Mouse (Mus musculus): Measurements from ENCODE around the gene Svop. TPM values are rescaled to one million over a fixed set of nuclear protein-coding genes. Genes with fewer than 3 reads are reported as not detected.

Gene Svop
- polyA plus RNA-seq, 1 experiment = 0.35 TPM

DNA sequence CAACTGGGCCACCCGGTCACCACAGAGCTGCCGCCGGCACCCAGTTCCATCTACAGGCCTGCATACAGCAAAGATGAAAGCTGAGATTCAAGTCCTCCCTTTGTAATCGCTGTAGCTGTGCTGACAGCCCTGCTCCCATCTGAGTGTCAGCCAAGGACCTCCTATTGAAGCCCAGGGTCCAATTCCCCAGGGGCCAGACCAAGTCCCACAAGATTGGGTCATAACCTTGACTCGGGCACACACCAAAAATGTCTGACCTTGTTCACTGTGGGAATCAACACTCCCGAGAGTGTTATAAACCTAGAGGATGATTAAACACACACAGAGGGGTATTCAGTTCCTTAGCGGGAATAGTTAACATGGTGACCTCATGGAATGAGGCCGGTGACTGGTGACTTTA, 109.5 kb downstream of the Svop start:
- H3K4me1 ChIP-seq (ENCODE audit: control insufficient read depth, insufficient read depth, low read length) = peaks cover 19% of the 10 kb centered on the region; the same call in 1 of the 2 replicates
- no peak for TF ChIP-seq CTCF (IDR thresholded peaks at IDR 0.05; ENCODE audit: borderline replicate concordance, insufficient read depth, low read length)
- no peak for TF ChIP-seq POLR2A (IDR thresholded peaks at IDR 0.05; ENCODE audit: low read depth, low read length)
- no peak overlapping the region for H3K27ac ChIP-seq (ENCODE audit: insufficient read depth, low read length)
- H3K4me3 ChIP-seq (ENCODE audit: insufficient read depth, low read length) = no peak overlapping the region

- Histone ChIP-seq H3K4me3 (ENCODE audit: insufficient read depth, low read length) (no peak overlapping the region), H3K4me1 (ENCODE audit: control insufficient read depth, insufficient read depth, low read length) (peaks cover 21% of the 10 kb centered on the region; the same call in 1 of the 2 replicates), H3K27ac (ENCODE audit: insufficient read depth, low read length) (no peak overlapping the region)
- TF ChIP-seq CTCF (IDR thresholded peaks at IDR 0.05; ENCODE audit: borderline replicate concordance, insufficient read depth, low read length) (no peak), POLR2A (IDR thresholded peaks at IDR 0.05; ENCODE audit: low read depth, low read length) (no peak)
These were observed 110.2 kb downstream of the Svop start for GRCm38 (mm10) chr5:113981171-113981570.

- Histone ChIP-seq H3K4me1 (ENCODE audit: control insufficient read depth, insufficient read depth, low read length) (peaks cover 23% of the 10 kb centered on the region), H3K27ac (ENCODE audit: insufficient read depth, low read length) (no peak overlapping the region)
- TF ChIP-seq CTCF (IDR thresholded peaks at IDR 0.05; ENCODE audit: borderline replicate concordance, insufficient read depth, low read length) (no peak), POLR2A (IDR thresholded peaks at IDR 0.05; ENCODE audit: low read depth, low read length) (no peak)
These were observed 110.9 kb downstream of the Svop start for GRCm38 (mm10) chr5:113980511-113980910.

DNA sequence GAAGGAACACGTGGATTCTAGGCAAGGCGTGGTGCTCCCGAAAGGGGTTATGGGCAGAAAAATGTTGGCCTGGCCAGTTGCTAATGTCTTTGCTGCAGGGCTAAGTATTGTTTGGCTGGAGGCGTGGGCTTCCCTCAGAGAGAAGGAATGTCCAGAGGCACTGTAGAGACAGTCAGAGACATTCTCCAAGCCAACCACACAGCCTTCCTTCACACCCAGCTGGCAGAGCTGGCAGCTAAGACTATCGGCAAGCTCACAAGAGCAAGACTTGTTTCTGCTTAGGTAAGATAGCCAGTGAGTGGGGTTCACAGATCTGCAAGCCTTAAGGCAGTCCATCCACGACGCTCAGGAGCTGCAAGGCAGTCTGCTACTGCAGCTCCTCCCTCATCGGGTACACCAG, 114.1 kb downstream of the Svop start:
- H3K27ac ChIP-seq (ENCODE audit: insufficient read depth, low read length) = 0 out of 2 replicates have a peak overlapping the region, but pooled peaks have one; percentile 10
- TF ChIP-seq CTCF (IDR thresholded peaks at IDR 0.05; ENCODE audit: borderline replicate concordance, insufficient read depth, low read length) (no peak), POLR2A (IDR thresholded peaks at IDR 0.05; ENCODE audit: low read depth, low read length) (no peak)
- H3K4me1 ChIP-seq (ENCODE audit: control insufficient read depth, insufficient read depth, low read length) = peaks cover 32% of the 10 kb centered on the region

More at GRCm38 (mm10) chr5:113980511-113980910, 110.9 kb downstream of the Svop start:
- H3K4me3 ChIP-seq (ENCODE audit: insufficient read depth, low read length) = no peak overlapping the region

More for the DNA sequence above, 114.1 kb downstream of the Svop start:
- H3K4me3 ChIP-seq (ENCODE audit: insufficient read depth, low read length) = no peak overlapping the region

Other genes starting within 250 kb of the Svop start
- 158 and 229 TPM in 2 replicates for gene Coro1c, start 182.8 kb downstream of the Svop start, polyA plus RNA-seq (2011; ENCODE audit: insufficient read length, low read depth, missing spikeins)
- 21.0 and 22.9 TPM in 2 replicates for gene Ssh1, start 97.7 kb downstream of the Svop start, polyA plus RNA-seq (2011; ENCODE audit: insufficient read length, low read depth, missing spikeins)
- gene Dao, start 87.9 kb downstream of the Svop start, polyA plus RNA-seq (2011; ENCODE audit: insufficient read length, low read depth, missing spikeins) = not detected in 2 replicates
- gene Usp30, start 26.1 kb downstream of the Svop start, polyA plus RNA-seq (2011; ENCODE audit: insufficient read length, low read depth, missing spikeins) = 12.2 and 12.4 TPM in 2 replicates
- 4.4 and 5.6 TPM in 2 replicates for gene Alkbh2, start 36.6 kb upstream of the Svop start, polyA plus RNA-seq (2011; ENCODE audit: insufficient read length, low read depth, missing spikeins)
- gene Ung, start 38.8 kb upstream of the Svop start, polyA plus RNA-seq (2011; ENCODE audit: insufficient read length, low read depth, missing spikeins) = 5.9 and 8.9 TPM in 2 replicates
- 1.4 and 1.6 TPM in 2 replicates for gene Acacb, start 55.0 kb upstream of the Svop start, polyA plus RNA-seq (2011; ENCODE audit: insufficient read length, low read depth, missing spikeins)
- not detected in 2 replicates for gene Foxn4, start 182.2 kb upstream of the Svop start, polyA plus RNA-seq (2011; ENCODE audit: insufficient read length, low read depth, missing spikeins)
- 1.6 and 2.5 TPM in 2 replicates for gene Myo1h, start 197.6 kb upstream of the Svop start, polyA plus RNA-seq (2011; ENCODE audit: insufficient read length, low read depth, missing spikeins)

Data from embryonic fibroblast, embryonic 13.5 days (primary cell).